Mouse (Mus musculus) layer of hippocampus, adult 9-10 months (tissue): Measurements from ENCODE around the gene Gdpd5.
A peak's percentile ranks its signal among the peaks of the same experiment; 100 is the strongest.

ENCODE experiments used
- DNase-seq: peaks from one replicate; pipeline ENCODE4 v3.0.0; 2022; ENCODE audit warnings: low spot score

Gdpd5 gene

GRCm38 (mm10) chr7:99381214-99382087 is at the start of gene Gdpd5:
Gene Gdpd5 (plus strand): TSS chr7:99381414.
- DNase-seq = peak; percentile 92

- peak; percentile 52 for DNase-seq
Observed at GRCm38 (mm10) chr7:99332774-99333480, 48.3 kb upstream of the Gdpd5 start.

- no peak for DNase-seq
Observed at GRCm38 (mm10) chr7:99340736-99341135, 40.5 kb upstream of the Gdpd5 start.

GRCm38 (mm10) chr7:99343577-99343976 is 37.6 kb upstream of the Gdpd5 start:
- no peak for DNase-seq

GRCm38 (mm10) chr7:99347268-99347667 is 33.9 kb upstream of the Gdpd5 start:
- no peak for DNase-seq

- DNase-seq = no peak
Observed at GRCm38 (mm10) chr7:99348883-99349282, 32.3 kb upstream of the Gdpd5 start.

- DNase-seq = no peak
Observed at GRCm38 (mm10) chr7:99349782-99350720, 31.2 kb upstream of the Gdpd5 start.

GRCm38 (mm10) chr7:99351104-99351801 is 30.0 kb upstream of the Gdpd5 start:
- DNase-seq = no peak

- DNase-seq = no peak
Observed at GRCm38 (mm10) chr7:99351802-99352517, 29.3 kb upstream of the Gdpd5 start.

GRCm38 (mm10) chr7:99352526-99353400 is 28.5 kb upstream of the Gdpd5 start, which contains the start of gene Serpinh1:
Gene Serpinh1 (minus strand): TSS chr7:99353239.
- DNase-seq = no peak

GRCm38 (mm10) chr7:99355731-99356131 is 25.5 kb upstream of the Gdpd5 start:
- no peak for DNase-seq

- DNase-seq = no peak
Observed at GRCm38 (mm10) chr7:99356244-99356930, 24.8 kb upstream of the Gdpd5 start.

- no peak for DNase-seq
Observed at GRCm38 (mm10) chr7:99357201-99357600, 24.0 kb upstream of the Gdpd5 start.

- no peak for DNase-seq
Observed at GRCm38 (mm10) chr7:99358371-99358770, 22.8 kb upstream of the Gdpd5 start.

- no peak for DNase-seq
Observed at GRCm38 (mm10) chr7:99360021-99360802, 21.0 kb upstream of the Gdpd5 start.

- no peak for DNase-seq
Observed at GRCm38 (mm10) chr7:99360803-99361414, 20.3 kb upstream of the Gdpd5 start.

- no peak for DNase-seq
Observed at GRCm38 (mm10) chr7:99362137-99362536, 19.1 kb upstream of the Gdpd5 start.

GRCm38 (mm10) chr7:99365069-99365468 is 16.1 kb upstream of the Gdpd5 start:
- no peak for DNase-seq
